Mouse (Mus musculus) embryonic facial prominence, embryonic 13.5 days (tissue): ENCODE results near the gene Plscr2. TPM values are rescaled to one million over a fixed set of nuclear protein-coding genes. Genes with fewer than 3 reads are reported as not detected.

Source experiments
- ATAC-seq: fragments of 200-750 bp; cut with Nextera tagmentation; 2 replicates; pipeline ENCODE4 v1.8.0; 2017; ENCODE audit warnings: low read depth; ENCODE audit not compliant: insufficient number of reproducible peaks, insufficient read depth, low FRiP score, low TSS enrichment
- H3K27ac ChIP-seq: fragments of 300-500 bp; sonication (generic); 2 replicates; pipeline ENCODE4 v1.5.1; 2015; ENCODE audit warnings: moderate library complexity, mild to moderate bottlenecking, inconsistent platforms
- H3K27me3 ChIP-seq: fragments of 300-500 bp; sonication (generic); 2 replicates; pipeline ENCODE4 v1.6.1; 2015; ENCODE audit warnings: mild to moderate bottlenecking, inconsistent platforms
- H3K36me3 ChIP-seq: fragments of 300-500 bp; sonication (generic); 2 replicates; pipeline ENCODE4 v1.6.1; 2015; ENCODE audit warnings: mild to moderate bottlenecking, inconsistent platforms
- H3K4me1 ChIP-seq: fragments of 300-500 bp; sonication (generic); 2 replicates; pipeline ENCODE4 v1.6.1; 2015; ENCODE audit warnings: inconsistent platforms
- H3K4me2 ChIP-seq: fragments of 300-500 bp; sonication (generic); 2 replicates; pipeline ENCODE4 v1.6.1; 2015; ENCODE audit warnings: moderate library complexity, mild to moderate bottlenecking, inconsistent platforms
- H3K4me3 ChIP-seq: fragments of 300-500 bp; sonication (generic); 2 replicates; pipeline ENCODE4 v1.5.1; 2015; ENCODE audit warnings: mild to moderate bottlenecking, inconsistent platforms
- H3K9ac ChIP-seq: fragments of 300-500 bp; sonication (generic); 2 replicates; pipeline ENCODE4 v1.6.1; 2015; ENCODE audit warnings: mild to moderate bottlenecking, inconsistent platforms
- H3K9me3 ChIP-seq: fragments of 300-500 bp; sonication (generic); 2 replicates; pipeline ENCODE4 v1.6.1; 2016; ENCODE audit warnings: inconsistent platforms
- WGBS: fragments of 180-500 bp; shearing (Covaris S2); methylation state at CpG from one replicate; pipeline ENCODE4 v1.1.7; 2015; ENCODE audit warnings: mixed read lengths; 5-methylcytosine and 5-hydroxymethylcytosine counted together
- polyA plus RNA-seq: library from polyadenylated mRNA; unstranded; fragments of >200 nt; fragmentation: Nextera tagmentation; extraction: Ambion mirVana; gene quantifications from 2 replicates; pipeline ENCODE4 v1.2.1, GENCODE M21; 2015

The Plscr2 gene
- polyA plus RNA-seq, 1 experiment from 2014 or later: 1.3 TPM

DNA sequence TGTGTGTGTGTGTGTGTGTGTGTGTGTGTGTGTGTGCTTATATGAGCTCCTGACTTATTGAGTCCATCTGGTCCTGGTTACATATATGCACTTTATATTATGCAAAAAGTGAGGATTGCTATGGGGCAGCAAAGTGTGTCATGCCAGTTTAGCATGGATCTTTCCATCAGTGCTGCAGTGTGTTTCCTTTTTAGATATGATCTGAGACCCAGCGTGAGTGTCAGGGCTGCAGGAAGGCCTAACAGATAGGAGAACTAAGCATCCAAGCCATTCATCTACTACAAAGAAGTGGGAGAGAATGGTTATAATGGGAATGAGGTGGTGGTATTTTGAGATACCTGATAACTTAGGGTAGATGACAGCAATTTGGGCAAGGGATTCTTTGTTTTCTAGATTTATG lies 4.6 kb downstream of the Plscr2 start:
- Histone ChIP-seq H3K4me3 (no peak overlapping the region), H3K27me3 (no peaks in the 10 kb centered on the region), H3K9ac (no peak overlapping the region), H3K4me1 (peaks cover 12% of the 10 kb centered on the region; the same call in 1 of the 2 replicates), H3K36me3 (no peaks in the 10 kb centered on the region), H3K4me2 (no peak overlapping the region), H3K9me3 (no peaks in the 10 kb centered on the region), H3K27ac (no peak overlapping the region)
- WGBS: 67% methylated on average over 1 of the region's 1 CpGs
- no peak for ATAC-seq

DNA sequence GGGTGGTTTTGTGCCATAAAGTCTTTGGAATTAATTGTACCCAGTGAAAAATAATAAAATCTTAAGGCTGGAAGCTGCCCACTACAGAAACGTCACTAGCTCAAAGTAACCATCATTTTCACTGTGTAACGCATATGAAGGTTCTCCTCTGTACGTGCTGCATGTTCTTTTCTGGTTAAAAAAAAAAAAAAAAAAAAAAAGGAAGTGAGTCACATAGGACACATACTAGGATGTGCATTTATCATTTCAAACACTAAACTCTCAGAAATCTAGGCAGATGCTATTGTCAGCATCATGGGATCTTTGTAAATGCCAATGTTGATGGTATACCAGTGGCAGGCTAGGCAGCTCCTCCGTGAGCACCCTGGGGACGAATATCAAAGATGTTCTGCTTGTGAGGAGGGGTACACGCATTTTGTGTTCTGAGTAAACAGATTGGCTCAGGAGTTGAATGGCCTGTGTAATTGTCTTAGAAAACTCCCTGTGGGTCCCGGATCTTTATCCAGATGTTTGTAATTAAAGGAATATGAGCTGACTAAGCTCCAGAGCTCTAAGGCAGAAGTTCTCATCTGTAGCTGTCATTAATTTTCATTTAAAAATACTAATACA lies 7.3 kb downstream of the Plscr2 start:
- Histone ChIP-seq H3K4me3 (no peak overlapping the region), H3K4me1 (0 out of 2 replicates have a peak, but pooled peaks cover 2% of the 10 kb centered on the region), H3K9ac (no peak overlapping the region), H3K9me3 (no peaks in the 10 kb centered on the region), H3K27me3 (no peaks in the 10 kb centered on the region), H3K4me2 (no peak overlapping the region), H3K36me3 (no peaks in the 10 kb centered on the region), H3K27ac (no peak overlapping the region)
- ATAC-seq: no peak
- WGBS: 19% methylated on average over 7 of the region's 7 CpGs

DNA sequence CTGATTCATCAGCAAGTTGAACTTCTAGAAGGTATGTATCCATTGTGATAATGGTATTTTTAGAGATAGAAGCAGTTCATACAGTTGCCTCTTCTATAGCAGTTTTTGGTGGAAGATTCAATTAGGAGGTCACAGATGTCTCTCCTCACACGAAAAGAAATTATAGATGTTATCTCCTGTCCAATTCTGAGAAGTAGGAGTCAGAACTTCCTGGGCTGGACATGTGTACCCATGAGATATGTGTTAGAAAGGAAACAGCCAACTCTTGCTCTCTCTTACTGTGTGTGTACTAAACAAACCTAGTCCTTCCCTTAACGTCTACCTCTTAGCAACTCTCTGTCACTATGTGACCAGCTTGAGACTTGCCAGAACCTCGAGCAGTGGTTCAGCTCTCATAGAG lies 14.3 kb downstream of the Plscr2 start:
- H3K27me3 ChIP-seq: no peaks in the 10 kb centered on the region
- H3K36me3 ChIP-seq: no peaks in the 10 kb centered on the region
- H3K9ac ChIP-seq: no peak overlapping the region
- WGBS: 75% methylated on average over 3 of the region's 3 CpGs
- no peak overlapping the region for H3K4me3 ChIP-seq
- no peaks in the 10 kb centered on the region for H3K4me1 ChIP-seq
- no peak for ATAC-seq
- H3K4me2 ChIP-seq: no peak overlapping the region
- H3K9me3 ChIP-seq: no peaks in the 10 kb centered on the region
- H3K27ac ChIP-seq: no peak overlapping the region

DNA sequence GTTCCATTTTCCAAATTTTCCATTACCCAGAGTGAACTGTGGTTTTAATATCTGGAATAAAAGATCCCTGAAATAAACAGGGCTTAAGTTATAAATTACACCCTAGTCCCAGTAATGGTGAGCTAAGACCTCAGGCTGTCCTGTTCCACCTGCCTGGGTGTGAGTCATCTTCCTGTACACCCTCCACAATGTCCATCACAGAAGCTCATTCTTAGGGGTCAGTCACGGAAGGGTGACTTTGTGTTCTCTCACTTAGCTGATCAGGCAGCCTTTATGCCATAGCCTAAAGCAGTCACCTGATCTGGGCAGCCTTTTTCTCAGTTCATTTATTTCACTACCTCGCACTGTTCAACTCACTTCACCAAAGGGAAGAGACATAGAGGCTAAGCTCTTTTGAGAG lies 16.8 kb downstream of the Plscr2 start:
- Histone ChIP-seq H3K27ac (no peak overlapping the region), H3K4me1 (no peaks in the 10 kb centered on the region), H3K27me3 (no peaks in the 10 kb centered on the region), H3K4me2 (no peak overlapping the region), H3K9ac (no peak overlapping the region), H3K4me3 (no peak overlapping the region), H3K36me3 (no peaks in the 10 kb centered on the region), H3K9me3 (no peaks in the 10 kb centered on the region)
- WGBS: 46% methylated on average over 2 of the region's 2 CpGs
- ATAC-seq: no peak

DNA sequence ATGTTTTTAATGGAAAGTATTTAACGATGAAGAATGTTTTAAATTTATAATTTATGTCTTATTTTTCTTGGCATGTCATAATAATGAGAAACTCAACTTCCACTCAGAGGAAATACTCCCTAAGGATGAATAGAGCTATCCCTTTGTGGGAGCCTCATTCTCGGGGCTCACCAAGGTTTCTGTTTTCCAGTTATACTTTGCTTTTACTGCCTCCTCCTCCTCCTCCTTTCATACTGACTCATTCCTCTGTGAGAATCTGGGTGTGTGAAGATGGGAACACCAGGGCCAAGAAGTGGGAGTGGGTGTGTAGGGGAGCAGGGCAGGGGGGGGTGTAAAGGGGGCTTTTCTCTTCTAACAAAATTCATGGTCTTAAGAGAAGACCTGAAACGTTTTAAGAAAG lies 17.5 kb downstream of the Plscr2 start:
- no peak overlapping the region for H3K9ac ChIP-seq
- no peaks in the 10 kb centered on the region for H3K9me3 ChIP-seq
- no peak for ATAC-seq
- no peak overlapping the region for H3K27ac ChIP-seq
- no peaks in the 10 kb centered on the region for H3K36me3 ChIP-seq
- H3K4me3 ChIP-seq: no peak overlapping the region
- H3K4me1 ChIP-seq: no peaks in the 10 kb centered on the region
- WGBS: 72% methylated on average over 3 of the region's 3 CpGs
- H3K27me3 ChIP-seq: no peaks in the 10 kb centered on the region
- H3K4me2 ChIP-seq: no peak overlapping the region

DNA sequence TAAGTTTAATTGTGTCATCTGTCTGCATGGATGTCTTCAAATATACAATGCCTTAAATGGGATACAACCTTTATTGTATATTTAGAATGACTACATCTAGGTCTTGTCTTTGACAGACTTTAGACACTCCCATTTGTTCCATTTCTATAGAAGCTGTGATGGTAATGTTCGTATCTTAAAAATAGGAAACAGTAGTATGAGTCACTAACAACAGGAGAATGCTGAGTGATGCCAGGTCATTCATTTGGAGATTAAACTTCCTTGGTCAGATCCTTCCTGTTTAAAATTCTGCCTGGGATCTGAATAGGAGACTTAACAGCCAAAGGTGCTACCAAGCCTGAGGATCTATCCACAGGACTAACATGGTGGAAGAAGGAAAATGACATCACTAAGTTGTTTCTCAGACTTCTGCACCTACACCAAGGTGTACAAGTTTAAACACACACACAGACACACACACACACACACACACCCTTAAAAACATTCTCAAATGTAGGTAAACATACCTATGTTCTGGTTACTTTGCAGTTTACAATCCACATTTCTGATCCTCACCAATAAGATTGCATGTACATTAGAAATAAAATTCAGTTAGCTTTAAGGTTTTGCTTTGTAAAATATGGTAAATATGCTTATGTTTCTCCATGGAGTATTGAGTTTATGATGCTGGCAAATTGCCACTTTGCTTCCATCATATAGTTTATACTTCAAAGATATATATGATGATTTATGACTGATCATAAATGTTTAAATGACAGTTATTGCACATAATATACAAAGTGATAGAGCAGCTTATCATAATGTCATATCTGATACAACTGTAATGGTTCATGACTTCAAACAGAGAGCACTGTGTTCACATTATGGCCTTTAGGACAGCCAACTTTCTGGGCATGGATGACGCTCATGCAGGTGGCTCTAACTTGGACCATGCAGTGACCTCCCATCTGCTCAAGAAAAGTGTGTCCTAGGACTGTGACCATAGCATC lies 18.5 kb downstream of the Plscr2 start:
- no peak overlapping the region for H3K9ac ChIP-seq
- H3K4me1 ChIP-seq: no peaks in the 10 kb centered on the region
- no peaks in the 10 kb centered on the region for H3K9me3 ChIP-seq
- ATAC-seq: no peak
- H3K36me3 ChIP-seq: no peaks in the 10 kb centered on the region
- H3K27me3 ChIP-seq: no peaks in the 10 kb centered on the region
- no peak overlapping the region for H3K27ac ChIP-seq
- no peak overlapping the region for H3K4me2 ChIP-seq
- no peak overlapping the region for H3K4me3 ChIP-seq
- 82% methylated on average over 2 of the region's 2 CpGs for WGBS

DNA sequence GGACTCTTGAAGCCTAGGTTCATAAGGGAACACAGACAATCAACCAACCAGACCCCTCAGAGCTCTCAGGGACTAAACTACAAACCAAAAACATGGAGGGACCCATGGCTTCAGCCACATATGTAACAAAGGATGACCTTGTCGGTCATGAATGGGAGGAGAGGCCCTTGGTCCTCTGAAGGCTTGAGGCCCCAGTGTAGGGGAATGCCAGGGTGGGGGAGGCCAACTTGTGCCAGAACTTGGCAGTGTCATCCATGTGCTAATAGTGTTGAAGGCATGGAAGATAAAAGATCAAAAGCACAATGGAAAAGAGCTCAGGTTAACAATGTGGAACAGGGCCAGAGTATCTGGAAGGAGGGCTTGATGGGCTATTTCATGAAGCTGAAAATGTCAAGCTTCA lies 22.9 kb downstream of the Plscr2 start:
- no peak overlapping the region for H3K4me2 ChIP-seq
- no peak for ATAC-seq
- H3K27me3 ChIP-seq: no peaks in the 10 kb centered on the region
- no peak overlapping the region for H3K27ac ChIP-seq
- H3K9ac ChIP-seq: no peak overlapping the region
- no peaks in the 10 kb centered on the region for H3K9me3 ChIP-seq
- 72% methylated on average over 1 of the region's 1 CpGs for WGBS
- no peak overlapping the region for H3K4me3 ChIP-seq
- H3K36me3 ChIP-seq: no peaks in the 10 kb centered on the region
- no peaks in the 10 kb centered on the region for H3K4me1 ChIP-seq

DNA sequence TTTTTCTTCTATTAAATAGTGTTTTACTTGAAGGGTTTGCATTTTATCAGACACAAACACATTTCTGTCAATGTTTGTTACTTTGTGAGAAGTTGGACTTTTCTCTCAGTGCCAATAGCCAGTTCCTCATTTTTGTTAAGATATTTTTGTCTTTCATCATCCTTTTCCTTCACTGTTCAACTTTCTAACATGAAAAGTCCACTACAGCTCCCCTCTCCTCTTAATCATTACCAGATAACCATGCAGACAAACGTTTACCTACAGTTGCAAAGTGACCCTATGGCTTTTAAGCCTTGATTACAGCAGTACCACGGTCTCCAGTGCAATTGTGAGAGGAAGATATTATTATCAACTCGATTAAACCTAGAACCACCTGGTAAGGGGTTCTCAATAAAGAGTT lies 25.8 kb downstream of the Plscr2 start:
- no peaks in the 10 kb centered on the region for H3K9me3 ChIP-seq
- no peak overlapping the region for H3K27ac ChIP-seq
- H3K4me3 ChIP-seq: no peak overlapping the region
- H3K4me1 ChIP-seq: no peaks in the 10 kb centered on the region
- no peak overlapping the region for H3K4me2 ChIP-seq
- H3K36me3 ChIP-seq: no peaks in the 10 kb centered on the region
- H3K27me3 ChIP-seq: no peaks in the 10 kb centered on the region
- no peak overlapping the region for H3K9ac ChIP-seq
- ATAC-seq: no peak
- 39% methylated on average over 3 of the region's 3 CpGs for WGBS

DNA sequence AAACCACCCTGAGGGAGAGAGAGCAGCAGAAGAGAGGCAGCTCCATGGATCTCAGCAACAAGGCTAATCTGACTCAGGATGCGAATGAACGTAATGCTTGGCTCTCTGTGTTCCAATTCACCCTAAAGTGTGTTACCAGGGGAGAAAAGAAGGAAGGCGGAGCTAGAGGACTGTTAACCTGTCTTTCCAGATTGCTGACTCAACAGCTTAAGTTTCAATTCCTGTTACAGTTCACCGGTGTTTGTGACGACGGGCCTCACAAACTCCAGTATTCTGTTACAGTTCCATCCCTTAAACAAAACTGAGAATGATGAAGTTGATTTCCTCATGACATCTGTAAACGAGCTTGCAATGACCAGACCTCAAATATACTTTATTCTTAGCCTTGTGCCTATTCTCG lies 29.7 kb downstream of the Plscr2 start:
- Histone ChIP-seq H3K9me3 (no peaks in the 10 kb centered on the region), H3K27me3 (no peaks in the 10 kb centered on the region), H3K4me2 (no peak overlapping the region), H3K9ac (no peak overlapping the region), H3K36me3 (no peaks in the 10 kb centered on the region), H3K4me3 (no peak overlapping the region), H3K27ac (no peak overlapping the region), H3K4me1 (no peaks in the 10 kb centered on the region)
- WGBS: 58% methylated on average over 8 of the region's 8 CpGs
- ATAC-seq: no peak

DNA sequence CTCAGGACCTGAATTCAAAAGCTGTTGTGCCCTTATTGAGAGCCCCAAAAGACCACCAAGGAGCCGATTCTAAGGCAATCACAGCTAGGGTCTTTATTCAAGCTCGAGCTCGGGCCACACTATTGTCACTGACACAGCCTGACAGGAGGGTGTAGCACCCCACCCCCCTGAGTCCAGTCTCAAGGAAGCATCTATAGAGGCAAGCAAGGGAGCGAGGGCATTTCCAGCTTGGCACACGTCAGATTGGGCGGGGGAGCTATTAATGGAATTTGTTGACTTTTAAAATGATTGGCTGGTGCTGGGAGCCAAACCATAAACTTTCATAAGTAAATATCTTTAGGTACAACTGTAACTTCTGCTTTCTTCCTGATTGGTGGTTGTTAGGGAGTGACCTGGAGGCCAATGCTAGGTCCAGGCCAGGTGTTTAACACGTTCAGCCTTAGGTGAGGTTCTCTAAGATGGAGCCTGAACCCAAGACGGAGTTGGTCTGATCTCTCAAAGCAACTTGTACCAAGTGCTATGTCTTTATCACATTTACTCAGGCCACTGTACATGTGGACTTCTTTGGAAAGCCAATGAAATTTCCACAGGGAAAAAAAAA lies 30.3 kb downstream of the Plscr2 start:
- no peak overlapping the region for H3K4me2 ChIP-seq
- no peaks in the 10 kb centered on the region for H3K36me3 ChIP-seq
- 79% methylated on average over 8 of the region's 8 CpGs for WGBS
- H3K27me3 ChIP-seq: no peaks in the 10 kb centered on the region
- H3K9ac ChIP-seq: no peak overlapping the region
- H3K27ac ChIP-seq: no peak overlapping the region
- H3K4me1 ChIP-seq: no peaks in the 10 kb centered on the region
- H3K4me3 ChIP-seq: no peak overlapping the region
- ATAC-seq: no peak
- H3K9me3 ChIP-seq: no peaks in the 10 kb centered on the region

DNA sequence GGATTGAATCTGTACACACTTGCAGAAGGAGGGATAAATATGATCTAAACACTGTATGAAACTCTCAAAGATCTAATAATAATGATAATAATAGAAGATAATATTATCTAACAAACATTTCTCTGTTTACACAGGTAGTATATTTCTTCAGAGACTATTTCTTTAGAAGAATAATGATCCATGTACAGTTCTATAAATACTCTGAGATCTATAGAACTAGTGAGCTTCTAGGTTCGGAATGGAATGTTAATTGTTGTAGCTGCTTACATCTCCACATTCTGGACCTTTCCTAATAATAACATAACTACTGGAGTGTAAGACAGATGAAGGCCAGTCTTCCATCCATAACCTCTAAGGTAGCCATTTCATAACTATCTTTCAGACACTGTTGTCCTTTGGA lies 33.7 kb downstream of the Plscr2 start, which contains the start of gene 1700057G04Rik:
Gene 1700057G04Rik, plus strand, starts transcription at position 301 of the 400 bp plus-strand sequence.
- no peak for ATAC-seq
- H3K4me3 ChIP-seq: no peak within 1 kb of the TSS

More for the DNA sequence above, 33.7 kb downstream of the Plscr2 start, which contains the start of gene 1700057G04Rik:
- Histone ChIP-seq H3K4me2 (no peak within 1 kb of the TSS), H3K27me3 (no peaks in the 10 kb centered on the region), H3K27ac (no peak within 1 kb of the TSS), H3K36me3 (no peaks in the 10 kb centered on the region), H3K9ac (no peak within 1 kb of the TSS), H3K9me3 (no peaks in the 10 kb centered on the region), H3K4me1 (no peaks in the 10 kb centered on the region)
- whole genome bisulfite sequencing: 65% methylated on average over 1 of the region's 1 CpGs
